Mouse (Mus musculus) neural tube, embryonic 14.5 days (tissue): ENCODE data around the gene Zfp335. TPM values are rescaled to one million over a fixed set of nuclear protein-coding genes. Genes with fewer than 3 reads are reported as not detected.
"Not testable (repeated sequence)": the region's sequence is repeated elsewhere in the genome, so short reads cannot be mapped to it uniquely, and the experiment has no call there.

Experiments used
- ATAC-seq: fragments of 200-750 bp; cut with Nextera tagmentation; 2 replicates; pipeline ENCODE4 v1.8.0; 2017; ENCODE audit warnings: low read depth, mild to moderate bottlenecking, moderate TSS enrichment, moderate library complexity
- H3K27ac ChIP-seq: fragments of 300-500 bp; sonication (generic); 2 replicates; pipeline ENCODE4 v1.5.1; 2014; ENCODE audit warnings: low read depth, mild to moderate bottlenecking, control low read depth, low read length, moderate library complexity, mixed read lengths
- H3K27me3 ChIP-seq: fragments of 300-500 bp; sonication (generic); 2 replicates; pipeline ENCODE4 v1.6.1; 2014; ENCODE audit warnings: low read length; ENCODE audit not compliant: control insufficient read depth, insufficient read depth
- H3K36me3 ChIP-seq: fragments of 300-500 bp; sonication (generic); 2 replicates; pipeline ENCODE4 v1.6.1; 2014; ENCODE audit warnings: low read length, mixed read lengths; ENCODE audit not compliant: control insufficient read depth, insufficient read depth
- H3K4me1 ChIP-seq: fragments of 300-500 bp; sonication (generic); 2 replicates; pipeline ENCODE4 v1.6.1; 2014; ENCODE audit warnings: low read length; ENCODE audit not compliant: control insufficient read depth, insufficient read depth
- H3K4me2 ChIP-seq: fragments of 300-500 bp; sonication (generic); 2 replicates; pipeline ENCODE4 v1.6.1; 2014; ENCODE audit warnings: mild to moderate bottlenecking, low read depth, low read length, control low read depth
- H3K4me3 ChIP-seq: fragments of 300-500 bp; sonication (generic); 2 replicates; pipeline ENCODE4 v1.5.1; 2014; ENCODE audit warnings: low read depth, low read length, control low read depth, mixed read lengths
- H3K9ac ChIP-seq: fragments of 300-500 bp; sonication (generic); replicated peaks from 2 replicates; pipeline ENCODE4 v1.6.1; 2014; ENCODE audit warnings: low read depth, mild to moderate bottlenecking, control low read depth, low read length, mixed read lengths
- H3K9me3 ChIP-seq: fragments of 300-500 bp; sonication (generic); 2 replicates; pipeline ENCODE4 v1.6.1; 2016; ENCODE audit warnings: low read length; ENCODE audit not compliant: control insufficient read depth
- WGBS: fragments of 180-500 bp; shearing (Covaris S2); extraction: QIAGEN DNeasy Blood & Tissue Kit; methylation state at CpG from one replicate; pipeline ENCODE4 v1.1.7; 2014; 5-methylcytosine and 5-hydroxymethylcytosine counted together
- polyA plus RNA-seq: library from polyadenylated mRNA; unstranded; fragments of >200 nt; fragmentation: Nextera tagmentation; extraction: Ambion mirVana; gene quantifications from 2 replicates; pipeline ENCODE4 v1.2.1, GENCODE M21; 2014

The Zfp335 gene
- polyA plus RNA-seq, 1 experiment from 2014 or later = 14.3 TPM

- no peaks in the 10 kb centered on the region for H3K36me3 ChIP-seq
- no peak overlapping the region for H3K4me2 ChIP-seq
- H3K27me3 ChIP-seq = peaks cover 3% of the 10 kb centered on the region; the same call in 1 of the 2 replicates
- no peak overlapping the region for H3K27ac ChIP-seq
- no peaks in the 10 kb centered on the region for H3K9me3 ChIP-seq
- no peak overlapping the region for H3K4me3 ChIP-seq
- peaks cover 15% of the 10 kb centered on the region; the same call in 1 of the 2 replicates for H3K4me1 ChIP-seq
- no peak overlapping the region for H3K9ac ChIP-seq
- no peak for ATAC-seq
- 62% methylated on average over 2 of the region's 2 CpGs for WGBS
Measured at GRCm38 (mm10) chr2:164859155-164859554, 52.4 kb downstream of the Zfp335 start.

GRCm38 (mm10) chr2:164857842-164858553 lies 53.6 kb downstream of the Zfp335 start:
- no peak overlapping the region for H3K27ac ChIP-seq
- ATAC-seq = no peak; the same call in 1 of the 2 replicates

GRCm38 (mm10) chr2:164857101-164857821 lies 54.3 kb downstream of the Zfp335 start, which contains the start of gene Pltp:
Gene Pltp (minus strand): TSS chr2:164857711.
- Histone ChIP-seq H3K9me3 (no peaks in the 10 kb centered on the region), H3K4me3 (peak within 1 kb of the TSS; percentile 39), H3K4me2 (peak within 1 kb of the TSS; percentile 89), H3K36me3 (no peaks in the 10 kb centered on the region), H3K27ac (peak within 1 kb of the TSS; percentile 22; the same call in 1 of the 2 replicates), H3K27me3 (peaks cover 3% of the 10 kb centered on the region; the same call in 1 of the 2 replicates), H3K4me1 (peaks cover 15% of the 10 kb centered on the region; the same call in 1 of the 2 replicates), H3K9ac (peak within 1 kb of the TSS; percentile 17; the same call in 1 of the 2 replicates)
- WGBS = under 1% methylated on average over 47 of the region's 47 CpGs
- peak; percentile 77 for ATAC-seq

More at GRCm38 (mm10) chr2:164857842-164858553, 53.6 kb downstream of the Zfp335 start:
- Histone ChIP-seq H3K4me2 (peak overlapping the region; percentile 89), H3K36me3 (no peaks in the 10 kb centered on the region), H3K4me3 (peak overlapping the region; percentile 39), H3K9ac (0 out of 2 replicates have a peak overlapping the region, but pooled peaks have one; percentile 17), H3K9me3 (no peaks in the 10 kb centered on the region), H3K27me3 (peaks cover 3% of the 10 kb centered on the region; the same call in 1 of the 2 replicates), H3K4me1 (peaks cover 15% of the 10 kb centered on the region; the same call in 1 of the 2 replicates)
- 2% methylated on average over 19 of the region's 19 CpGs for WGBS

GRCm38 (mm10) chr2:164856309-164857100 lies 55.1 kb downstream of the Zfp335 start:
- peak overlapping the region; percentile 17; the same call in 1 of the 2 replicates for H3K9ac ChIP-seq
- H3K4me2 ChIP-seq = peak overlapping the region; percentile 89
- 1% methylated on average over 42 of the region's 42 CpGs for WGBS
- peaks cover 12% of the 10 kb centered on the region; the same call in 1 of the 2 replicates for H3K4me1 ChIP-seq
- H3K9me3 ChIP-seq = no peaks in the 10 kb centered on the region
- H3K4me3 ChIP-seq = peak overlapping the region; percentile 39
- no peaks in the 10 kb centered on the region for H3K36me3 ChIP-seq
- peak; percentile 42; the same call in 1 of the 2 replicates for ATAC-seq
- H3K27ac ChIP-seq = 0 out of 2 replicates have a peak overlapping the region, but pooled peaks have one; percentile 8
- peaks cover 3% of the 10 kb centered on the region; the same call in 1 of the 2 replicates for H3K27me3 ChIP-seq

- H3K9me3 ChIP-seq, H3K4me3 ChIP-seq, H3K9ac ChIP-seq, H3K36me3 ChIP-seq, H3K27me3 ChIP-seq, ATAC-seq, H3K27ac ChIP-seq: not testable (repeated sequence)
- H3K4me1 ChIP-seq = peaks cover 12% of the 10 kb centered on the region; the same call in 1 of the 2 replicates
- H3K4me2 ChIP-seq = peak overlapping the region; percentile 89; the same call in 1 of the 2 replicates
- 78% methylated on average over 5 of the region's 5 CpGs for WGBS
Measured at GRCm38 (mm10) chr2:164855572-164855971, 56.0 kb downstream of the Zfp335 start.

- no peaks in the 10 kb centered on the region for H3K4me1 ChIP-seq
- H3K27ac ChIP-seq = no peak overlapping the region
- 92% methylated on average over 8 of the region's 8 CpGs for WGBS
- no peak overlapping the region for H3K4me2 ChIP-seq
- no peaks in the 10 kb centered on the region for H3K9me3 ChIP-seq
- no peak for ATAC-seq
- no peak overlapping the region for H3K4me3 ChIP-seq
- H3K27me3 ChIP-seq = no peaks in the 10 kb centered on the region
- no peaks in the 10 kb centered on the region for H3K36me3 ChIP-seq
- H3K9ac ChIP-seq = no peak overlapping the region
Measured at GRCm38 (mm10) chr2:164850061-164850460, 61.5 kb downstream of the Zfp335 start.

- no peak for ATAC-seq
- H3K27ac ChIP-seq = no peak overlapping the region
- no peaks in the 10 kb centered on the region for H3K36me3 ChIP-seq
- no peaks in the 10 kb centered on the region for H3K9me3 ChIP-seq
- WGBS = 58% methylated on average over 3 of the region's 3 CpGs
- no peak overlapping the region for H3K4me3 ChIP-seq
- no peaks in the 10 kb centered on the region for H3K27me3 ChIP-seq
- H3K4me2 ChIP-seq = no peak overlapping the region
- no peaks in the 10 kb centered on the region for H3K4me1 ChIP-seq
- no peak overlapping the region for H3K9ac ChIP-seq
Measured at GRCm38 (mm10) chr2:164845782-164846181, 65.8 kb downstream of the Zfp335 start.
